Mouse (Mus musculus) ES-E14 (cell line): ENCODE measurements around the gene Dnah11. TPM values are rescaled to one million over a fixed set of nuclear protein-coding genes. Genes with fewer than 3 reads are reported as not detected.
A peak's percentile ranks its signal among the peaks of the same experiment; 100 is the strongest.

Experiments used
- DNase-seq: peaks from one replicate; pipeline ENCODE4 v3.0.0-alpha.2; 2013; ENCODE audit warnings: low read depth, low spot score
- H3K27ac ChIP-seq: 2 replicates; pipeline ENCODE4 v1.5.1; 2012; ENCODE audit warnings: low read depth, mild to moderate bottlenecking, low read length, moderate library complexity, mixed read lengths; ENCODE audit not compliant: poor library complexity, insufficient read depth, severe bottlenecking
- H3K36me3 ChIP-seq: 2 replicates; pipeline ENCODE4 v1.6.1; 2012; ENCODE audit warnings: mild to moderate bottlenecking, low read length, moderate library complexity, mixed read lengths; ENCODE audit not compliant: control insufficient read depth, poor library complexity, insufficient read depth, severe bottlenecking
- H3K4me1 ChIP-seq, 2 experiments: fragments of 150-350 bp in 1 of 2; sonication (generic) in 1 of 2; 2 replicates each; pipeline ENCODE4 v1.6.1; 2012; ENCODE audit warnings: low read length in 2 of 2, mild to moderate bottlenecking in 1 of 2, mixed read lengths in 1 of 2; ENCODE audit not compliant: control insufficient read depth in 2 of 2, insufficient read depth in 2 of 2, poor library complexity in 1 of 2
- H3K4me3 ChIP-seq, 2 experiments: fragments of 150-350 bp in 1 of 2; sonication (generic) in 1 of 2; 2 replicates each; pipeline ENCODE4 v1.5.1; 2012; ENCODE audit warnings: low read length in 2 of 2, low read depth in 1 of 2, mild to moderate bottlenecking in 1 of 2, mixed read lengths in 1 of 2; ENCODE audit not compliant: insufficient read depth in 1 of 2, poor library complexity in 1 of 2, severe bottlenecking in 1 of 2
- H3K9ac ChIP-seq: 2 replicates; pipeline ENCODE4 v1.6.1; 2012; ENCODE audit warnings: low read depth, mild to moderate bottlenecking, low read length, mixed read lengths; ENCODE audit not compliant: poor library complexity, insufficient read depth, severe bottlenecking
- H3K9me3 ChIP-seq: fragments of 150-350 bp; sonication (generic); 2 replicates; pipeline ENCODE4 v1.6.1; 2012; ENCODE audit warnings: low read depth, mild to moderate bottlenecking, low read length; ENCODE audit not compliant: control insufficient read depth, insufficient read depth
- CHD2 ChIP-seq: IDR thresholded peaks from 2 replicates; pipeline ENCODE4 v1.6.1; 2014; ENCODE audit warnings: mild to moderate bottlenecking, low read depth, low read length, inconsistent platforms
- HCFC1 ChIP-seq: IDR thresholded peaks from 2 replicates; pipeline ENCODE4 v1.6.1; 2012; ENCODE audit warnings: low read length, inconsistent platforms, borderline replicate concordance; ENCODE audit not compliant: insufficient read depth
- MAFK ChIP-seq: IDR thresholded peaks from 2 replicates; pipeline ENCODE4 v1.6.1; 2014; ENCODE audit warnings: mild to moderate bottlenecking, low read depth, low read length, inconsistent platforms; ENCODE audit not compliant: insufficient read depth
- ZC3H11A ChIP-seq: IDR thresholded peaks from 2 replicates; pipeline ENCODE4 v1.6.1; 2012; ENCODE audit warnings: low read depth, mild to moderate bottlenecking, inconsistent platforms, low read length, borderline replicate concordance
- ZNF384 ChIP-seq: IDR thresholded peaks from 2 replicates; pipeline ENCODE4 v1.6.1; 2012; ENCODE audit warnings: low read depth, low read length, inconsistent platforms
- in situ Hi-C, 2 experiments: fragments of 600-800 bp; cut with MboI; formaldehyde crosslinking; loops; one replicate each; pipeline ENCODE4 v1.15.1; 2025; ENCODE audit warnings: low sequenced_read_pairs in 2 of 2, inconsistent platforms in 1 of 2; ENCODE audit not compliant: unreplicated experiment in 2 of 2
- total RNA-seq: library from RNA; depleted of rRNA; stranded (reverse); fragments of 300-350 nt; gene quantifications from 2 replicates; pipeline ENCODE4 v1.2.3, GENCODE M21; 2012

The Dnah11 gene
- total RNA-seq, 1 experiment = 0.45 TPM

DNA sequence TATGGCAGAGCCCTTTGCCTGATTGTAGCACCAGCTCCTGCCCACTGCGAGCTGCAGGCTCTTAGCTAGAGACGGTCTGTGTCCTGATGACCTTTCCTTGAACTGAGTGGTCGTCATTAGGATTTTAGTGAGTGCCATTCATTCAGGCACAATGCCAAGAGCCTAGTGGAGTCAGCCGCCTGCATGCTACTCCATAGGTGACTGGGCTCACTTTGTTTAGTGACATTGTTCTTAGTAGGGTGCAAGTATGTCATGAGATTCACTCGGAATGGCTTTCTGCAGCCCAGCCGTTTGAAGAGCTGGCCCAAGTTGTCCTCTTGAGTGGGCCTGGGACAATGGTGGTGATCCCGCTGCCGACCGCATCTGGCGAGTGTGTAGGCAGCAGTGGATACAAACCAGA, 348.4 kb downstream of the Dnah11 start:
- H3K27ac ChIP-seq = no peak overlapping the region
- peaks cover 0 to 3% of the 10 kb centered on the region in 2 experiments; a peak in 1 of 4 replicates for H3K4me1 ChIP-seq
- in situ Hi-C loops = no loop called here
- H3K4me3 ChIP-seq = no peak overlapping the region
- DNase-seq = no peak
- no peaks in the 10 kb centered on the region for H3K9me3 ChIP-seq
- TF ChIP-seq CHD2 (no peak), ZNF384 (no peak), MAFK (no peak), ZC3H11A (no peak), HCFC1 (no peak)
- H3K36me3 ChIP-seq = no peaks in the 10 kb centered on the region
- no peak overlapping the region for H3K9ac ChIP-seq

- H3K36me3 ChIP-seq = no peaks in the 10 kb centered on the region
Observed at GRCm38 (mm10) chr12:117848621-117849020, 350.2 kb downstream of the Dnah11 start.

DNA sequence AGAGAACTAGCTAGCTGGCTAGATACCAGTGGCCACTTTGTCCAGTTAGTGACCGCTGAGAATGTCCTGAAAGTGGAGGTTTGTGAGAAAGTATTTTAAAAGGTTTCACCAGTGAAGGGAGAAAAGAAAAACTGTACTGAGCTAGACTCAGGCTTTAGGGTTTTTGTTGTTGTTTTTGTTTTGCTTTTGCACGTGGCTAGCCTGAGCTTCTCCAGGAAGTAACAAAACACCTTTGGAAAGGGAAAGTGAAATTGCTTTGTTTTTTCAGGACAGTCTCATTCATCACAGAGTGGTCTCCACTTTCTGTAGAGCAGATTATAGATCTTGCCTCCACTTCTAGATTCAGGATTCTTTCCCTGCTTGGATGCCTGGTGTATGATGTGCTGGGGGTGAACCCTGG, 353.9 kb downstream of the Dnah11 start:
- Histone ChIP-seq H3K27ac (no peak overlapping the region), H3K36me3 (no peaks in the 10 kb centered on the region), H3K4me3 (no peak overlapping the region), H3K9me3 (no peaks in the 10 kb centered on the region), H3K4me1 (peaks cover 0 to 2% of the 10 kb centered on the region in 2 experiments; a peak in 2 of 4 replicates), H3K9ac (no peak overlapping the region)
- in situ Hi-C loops = no loop called here
- no peak for TF ChIP-seq ZNF384
- TF ChIP-seq CHD2 = no peak
- TF ChIP-seq HCFC1 = no peak
- no peak for TF ChIP-seq ZC3H11A
- TF ChIP-seq MAFK = no peak
- no peak for DNase-seq

More at GRCm38 (mm10) chr12:117848621-117849020, 350.2 kb downstream of the Dnah11 start:
- no peak overlapping the region for H3K27ac ChIP-seq
- TF ChIP-seq HCFC1 (no peak), MAFK (no peak), ZC3H11A (no peak), ZNF384 (no peak), CHD2 (no peak)
- H3K9ac ChIP-seq = no peak overlapping the region
- in situ Hi-C loops = no loop called here
- no peaks in the 10 kb centered on the region for H3K9me3 ChIP-seq
- DNase-seq = no peak
- no peak overlapping the region for H3K4me3 ChIP-seq
- peaks cover 0 to 3% of the 10 kb centered on the region in 2 experiments; a peak in 1 of 4 replicates for H3K4me1 ChIP-seq

DNA sequence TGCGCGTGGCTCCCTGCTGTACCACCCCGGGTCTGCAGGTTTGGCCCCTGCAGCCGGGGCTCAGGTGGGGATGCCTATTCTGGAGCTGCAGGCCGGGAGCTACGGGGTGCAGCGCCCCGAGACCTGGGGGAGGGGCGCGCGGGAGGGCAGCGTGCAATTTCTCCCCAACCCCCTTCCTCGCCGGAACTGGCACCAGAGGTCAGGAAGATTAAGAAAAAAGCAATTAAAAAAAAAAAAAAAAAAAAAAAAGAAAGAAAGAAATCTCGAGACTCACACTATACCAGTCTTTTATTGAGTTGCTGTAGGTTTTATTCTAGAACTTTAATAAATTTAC, 354.8 kb downstream of the Dnah11 start:
- in situ Hi-C loops = no loop called here
- no peak for DNase-seq
- H3K27ac ChIP-seq = no peak overlapping the region

More for the DNA sequence above, 354.8 kb downstream of the Dnah11 start:
- peak overlapping the region; percentile 80 for H3K9ac ChIP-seq
- H3K4me3 ChIP-seq = peak overlapping the region; percentile 66 to 83
- H3K36me3 ChIP-seq = no peaks in the 10 kb centered on the region
- no peak for TF ChIP-seq HCFC1
- no peak for TF ChIP-seq ZC3H11A
- TF ChIP-seq CHD2 = no peak
- no peak for TF ChIP-seq ZNF384
- no peak for TF ChIP-seq MAFK
- H3K9me3 ChIP-seq = no peaks in the 10 kb centered on the region
- H3K4me1 ChIP-seq = peaks cover 0 to 2% of the 10 kb centered on the region in 2 experiments; a peak in 2 of 4 replicates
